1 mouse cellular context compared by ENCODE assay signal in the genomic region with DNA sequence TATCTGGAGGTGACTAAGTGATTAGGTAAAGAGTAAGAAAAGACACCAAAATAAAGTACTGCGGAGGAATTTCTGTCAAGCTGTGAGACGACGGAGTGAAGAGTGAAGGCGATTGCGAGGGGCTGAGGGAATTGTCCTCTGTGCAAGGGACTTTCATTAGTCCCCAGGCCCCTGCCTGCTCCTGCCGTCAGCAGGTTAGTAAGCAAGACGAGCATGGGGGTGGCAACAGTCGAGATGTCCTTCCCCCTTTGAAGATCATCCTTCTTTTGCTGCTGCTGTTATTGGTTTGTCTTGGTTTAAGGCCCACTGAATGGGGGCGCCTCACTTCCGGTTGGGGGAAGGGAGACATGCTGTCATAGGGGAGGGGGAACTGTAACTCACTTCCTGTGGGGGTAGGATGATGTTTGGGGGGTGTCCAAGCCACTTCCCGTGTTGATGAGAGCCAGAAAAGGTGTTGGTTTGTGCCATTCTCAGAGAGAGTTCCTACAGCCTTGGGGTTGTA.
TF ChIP-seq lines count a peak whose summit lies in the region.

No protein-coding gene starts in this region.

TF ChIP-seq in CH12.LX, 34 proteins besides CTCF, POLR2A, EP300 and RAD21 (continued from another document):
- TF ChIP-seq USF2 (conservative IDR thresholded peaks at IDR 0.05; ENCODE audit: low read depth, low read length) (no peak), MXI1 (IDR thresholded peaks at IDR 0.05; ENCODE audit: low read depth, low read length) (no peak; the same call in none of the 2 replicates), ZKSCAN1 (IDR thresholded peaks at IDR 0.05; ENCODE audit: borderline replicate concordance, low read depth, low read length) (0 out of 2 replicates have a peak, but pooled peaks have one; percentile 2), UBTF (IDR thresholded peaks at IDR 0.05; ENCODE audit: low read depth, low read length) (no peak), SIN3A (IDR thresholded peaks at IDR 0.05; ENCODE audit: low read length) (peak; percentile 89), JUND (conservative IDR thresholded peaks at IDR 0.05; ENCODE audit: low read depth, low read length) (no peak; the same call in 1 of the 2 replicates), E2F4 (IDR thresholded peaks at IDR 0.05; ENCODE audit: insufficient replicate concordance, low read depth, low read length) (peak; percentile 30; the same call in 1 of the 2 replicates), KAT2A (IDR thresholded peaks at IDR 0.05; ENCODE audit: insufficient replicate concordance, low read length) (peak; percentile 41; the same call in 1 of the 2 replicates), MYC (IDR thresholded peaks at IDR 0.05; ENCODE audit: low read depth, low read length) (peak; percentile 59; the same call in 1 of the 2 replicates), GABPA (IDR thresholded peaks at IDR 0.05; ENCODE audit: insufficient replicate concordance, low read depth, low read length) (no peak), USF1 (IDR thresholded peaks at IDR 0.05; ENCODE audit: low read depth, low read length) (no peak), PAX5 (IDR thresholded peaks at IDR 0.05; ENCODE audit: low read length) (no peak), ELF1 (IDR thresholded peaks at IDR 0.05; ENCODE audit: low read depth, low read length) (peak; percentile 91), CHD2 (IDR thresholded peaks at IDR 0.05; ENCODE audit: low read length) (peak; percentile 97), BHLHE40 (IDR thresholded peaks at IDR 0.05; ENCODE audit: low read depth, low read length) (peak; percentile 57), NELFE (IDR thresholded peaks at IDR 0.05; ENCODE audit: low read depth, low read length) (peak; percentile 86), MAZ (IDR thresholded peaks at IDR 0.05; ENCODE audit: low read depth, low read length) (peak; percentile 97), POLR2AphosphoS2 (IDR thresholded peaks at IDR 0.05; ENCODE audit: low read depth, low read length) (no peak), RCOR1 (conservative IDR thresholded peaks at IDR 0.05; ENCODE audit: low read depth, low read length) (0 out of 2 replicates have a peak, but pooled peaks have one; percentile 59), ZC3H11A (IDR thresholded peaks at IDR 0.05; ENCODE audit: low read depth, low read length) (no peak), ETS1 (conservative IDR thresholded peaks at IDR 0.05; ENCODE audit: low read depth, low read length) (peak; percentile 82), MEF2A (IDR thresholded peaks at IDR 0.05; ENCODE audit: borderline replicate concordance, low read depth, low read length) (peak; percentile 73; the same call in 1 of the 2 replicates), IRF4 (IDR thresholded peaks at IDR 0.05; ENCODE audit: low read depth, low read length) (peak; percentile 74)
